Mouse (Mus musculus) adrenal gland, postnatal 4 days (tissue): ENCODE results near the gene Cacna1h. TPM values are rescaled to one million over a fixed set of nuclear protein-coding genes. Genes with fewer than 3 reads are reported as not detected.

ENCODE experiments used
- DNase-seq, 2 experiments: peaks; one replicate each; pipeline ENCODE4 v3.0.0; 2021 to 2022; ENCODE audit warnings: low spot score in 2 of 2, mixed read lengths in 2 of 2
- total RNA-seq, 2 experiments: library from RNA; stranded (reverse); gene quantifications; 2 replicates each; pipeline ENCODE4 v1.2.3; 2021

The Cacna1h gene
- total RNA-seq, 2 experiments from 2014 or later, result 64.1 to 65.3 TPM

GRCm38 (mm10) chr17:25333943-25334342 is 99.6 kb downstream of the Cacna1h start:
- peak; percentile 42 to 45 for DNase-seq

- no peak for DNase-seq
Observed at GRCm38 (mm10) chr17:25332321-25332720, 101.3 kb downstream of the Cacna1h start.

Other genes with a start within 250 kb of the Cacna1h start
- gene BC003965, start 249.2 kb downstream of the Cacna1h start, total RNA-seq, result 10 to 100 TPM; 17.7 to 18.3 TPM
- gene Unkl, start 245.4 kb downstream of the Cacna1h start, total RNA-seq, result 10 to 100 TPM; 20.8 to 21.6 TPM
- gene Gnptg, start 193.7 kb downstream of the Cacna1h start, total RNA-seq, result 10 to 100 TPM; 39.0 to 40.6 TPM
- gene Tsr3, start 193.6 kb downstream of the Cacna1h start, total RNA-seq, result 10 to 100 TPM; 35.6 to 36.5 TPM
- gene Baiap3, start 177.4 kb downstream of the Cacna1h start, total RNA-seq, result 10 to 100 TPM; 24.4 to 30.7 TPM
- 100 to 1,000 TPM; 371 to 391 TPM for gene Ube2i, start 159.2 kb downstream of the Cacna1h start, total RNA-seq
- gene Prss34, start 135.4 kb downstream of the Cacna1h start, total RNA-seq, result 1 to 10 TPM; 2.4 to 4.6 TPM
- gene Prss28, start 125.1 kb downstream of the Cacna1h start, total RNA-seq, result not detected
- gene Prss29, start 115.1 kb downstream of the Cacna1h start, total RNA-seq, result not detected
- 1 to 10 TPM; 3.3 to 6.7 TPM for gene Tpsab1, start 88.2 kb downstream of the Cacna1h start, total RNA-seq
- 10 to 100 TPM; 10.3 to 19.6 TPM for gene Tpsb2, start 67.5 kb downstream of the Cacna1h start, total RNA-seq
- gene Tpsg1, start 64.5 kb downstream of the Cacna1h start, total RNA-seq, result under 1 TPM in 1 of 2 experiments, not detected in 1; 0.56 TPM
- not detected for gene Tekt4, start 20.8 kb upstream of the Cacna1h start, total RNA-seq
- gene Sstr5, start 63.5 kb upstream of the Cacna1h start, total RNA-seq, result under 1 TPM; 0.14 to 0.22 TPM
- 1 to 10 TPM; 2.4 TPM for gene Sox8, start 136.9 kb upstream of the Cacna1h start, total RNA-seq
- 10 to 100 TPM; 32.4 to 34.3 TPM for gene Lmf1, start 145.3 kb upstream of the Cacna1h start, total RNA-seq